Mouse (Mus musculus) CD4-positive naive resting alpha-beta T cell, adult 57 days (primary cell): ENCODE data around the gene Polr3c. TPM values are rescaled to one million over a fixed set of nuclear protein-coding genes. Genes with fewer than 3 reads are reported as not detected.

ENCODE experiments used
- total RNA-seq: library from RNA; stranded (reverse); gene quantifications from one replicate; pipeline ENCODE4 v1.2.4, GENCODE M21; 2023

Gene Polr3c
- total RNA-seq = 57.7 TPM

DNA sequence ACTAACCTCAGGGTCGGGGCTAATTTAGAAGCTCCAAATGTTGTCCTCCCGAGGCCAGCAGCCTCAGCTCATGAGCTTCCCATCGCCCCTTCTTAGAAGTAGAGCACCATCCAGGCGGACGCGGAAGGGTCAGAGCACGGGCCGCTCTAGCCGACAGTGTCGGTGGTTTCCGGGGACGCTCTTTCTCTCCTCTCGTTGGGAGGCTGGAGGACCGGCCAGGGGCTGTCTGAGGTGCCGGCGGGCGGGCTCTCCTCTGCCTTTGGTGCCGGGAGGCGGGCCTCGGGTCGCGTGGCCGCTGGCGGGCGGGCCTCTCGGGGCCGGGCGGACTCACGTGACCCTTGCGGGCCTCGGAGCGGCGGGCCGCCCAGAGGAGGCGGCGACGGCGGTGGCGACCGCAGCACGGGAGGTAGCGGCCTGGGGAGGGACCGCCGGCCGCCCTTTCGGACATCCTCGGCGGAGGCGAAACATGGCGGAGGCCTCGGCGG, at the start of gene Polr3c, which contains the start of gene Rnf115:
Gene Polr3c (minus strand): TSS at position 286 of the 485 bp plus-strand sequence.
Gene Rnf115 (plus strand): TSS at position 322 of the 485 bp plus-strand sequence.

DNA sequence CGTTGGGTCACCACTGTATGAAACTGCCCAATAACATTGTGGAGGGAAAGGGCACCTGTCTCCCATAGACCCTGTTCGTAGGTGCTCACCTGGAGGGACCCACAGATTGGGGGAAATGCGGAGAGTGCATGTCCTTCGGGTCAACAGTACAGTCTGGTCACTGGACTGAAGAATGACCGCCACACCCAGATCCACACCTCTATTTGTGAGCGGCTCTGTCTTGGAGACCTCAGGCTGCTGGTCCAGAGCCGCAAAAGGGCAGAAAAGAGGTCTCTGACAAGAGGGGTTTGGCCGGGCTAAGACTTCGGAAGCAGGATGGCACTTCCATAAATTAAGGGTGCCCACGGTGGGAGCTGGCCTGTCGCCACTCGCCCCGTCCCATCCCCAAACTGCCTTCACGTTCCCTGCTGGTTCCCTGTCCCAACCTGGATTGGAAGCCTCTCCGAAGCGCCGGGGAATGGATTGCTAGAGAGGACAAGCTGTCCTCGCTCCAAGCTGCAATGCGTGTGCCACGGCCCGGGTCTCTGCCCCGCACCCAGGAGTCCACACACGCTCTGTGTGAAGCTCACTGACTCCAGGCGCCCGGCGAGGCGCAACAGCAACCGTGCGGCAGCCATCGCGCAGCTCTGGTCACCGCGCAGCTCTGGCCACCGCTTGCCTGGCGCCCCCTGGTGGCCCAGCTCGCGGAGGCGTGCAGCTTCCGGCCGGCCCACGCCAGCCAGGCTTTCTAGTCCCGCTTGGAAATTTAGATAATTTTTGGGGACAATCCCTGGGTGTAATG, 19.3 kb downstream of the Polr3c start, which contains the start of gene Nudt17:
Gene Nudt17 (minus strand): TSS at position 660 of the 781 bp plus-strand sequence.

DNA sequence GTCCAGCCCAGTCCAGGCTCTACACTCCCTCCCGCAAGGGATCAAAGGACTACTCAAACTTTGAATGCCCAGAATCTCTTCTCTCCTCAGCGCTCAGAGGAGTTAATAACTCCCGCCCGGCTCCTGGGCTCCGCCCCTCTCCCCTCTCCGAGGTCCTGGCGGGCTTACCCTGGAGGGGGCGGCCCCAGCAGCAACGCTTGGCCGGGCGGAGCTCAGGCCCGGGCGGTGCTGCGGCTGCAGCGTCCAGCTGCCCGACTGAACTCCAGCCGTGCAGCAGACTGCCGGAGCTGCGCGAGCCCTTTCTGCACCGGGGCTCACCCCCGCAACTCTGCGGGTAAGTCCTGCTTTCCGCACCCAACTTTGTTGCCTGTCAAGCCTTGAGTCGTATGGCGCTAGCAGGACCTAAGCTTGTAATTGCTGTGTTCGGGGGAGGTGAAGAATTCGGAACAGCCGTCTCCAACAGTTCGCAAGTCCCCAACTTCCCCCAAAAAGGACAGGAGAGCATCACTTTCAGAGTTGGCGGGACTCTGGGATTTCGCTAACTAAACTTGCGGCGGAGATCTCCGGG, 31.1 kb downstream of the Polr3c start, which contains the start of gene Pias3:
Gene Pias3 (plus strand): TSS at position 187 of the 568 bp plus-strand sequence.

DNA sequence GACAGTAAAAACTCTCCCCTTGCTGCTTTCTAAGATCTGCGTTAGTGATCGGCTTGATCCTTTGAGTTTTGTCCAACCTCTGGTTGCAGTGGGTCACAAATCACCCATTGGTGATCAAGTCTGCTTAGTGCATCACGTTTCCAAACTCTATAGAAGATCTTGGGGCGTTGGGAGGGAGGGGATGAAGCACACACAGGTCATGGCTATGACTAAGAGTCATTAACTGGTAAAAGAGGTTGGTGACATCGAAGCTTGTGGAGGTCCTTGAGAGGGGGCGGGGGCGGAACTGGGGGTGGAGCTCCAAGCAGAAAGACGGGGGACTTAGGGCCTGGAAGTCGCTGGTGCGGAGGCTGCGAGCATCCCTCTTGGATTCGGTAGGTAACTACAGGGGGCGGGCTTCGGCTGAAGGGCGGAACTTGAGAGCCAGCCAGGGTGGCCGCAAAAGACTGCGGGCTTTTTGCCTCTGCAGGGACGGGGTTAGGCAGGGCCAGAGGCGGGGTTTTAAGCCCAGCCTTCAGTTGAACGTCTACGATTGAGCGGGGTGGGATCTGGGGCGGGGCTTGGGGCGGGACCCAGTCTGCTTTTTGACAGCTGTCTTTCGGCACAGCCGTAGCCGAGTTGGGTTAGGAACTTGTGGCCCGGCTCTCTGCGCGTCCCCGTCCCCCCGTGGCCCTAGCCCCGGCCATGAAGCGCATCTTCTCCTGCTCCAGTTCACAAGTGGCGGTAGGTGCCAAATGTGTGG, 57.5 kb downstream of the Polr3c start, which contains the start of gene Ankrd35:
Gene Ankrd35 (plus strand): TSS at position 405 of the 742 bp plus-strand sequence.

Other genes with a start within 250 kb of the Polr3c start
- not detected for gene Hfe2, start 202.5 kb downstream of the Polr3c start, total RNA-seq
- 861 TPM for gene Txnip, start 169.7 kb downstream of the Polr3c start, total RNA-seq
- not detected for gene Gm16253, start 150.6 kb downstream of the Polr3c start, total RNA-seq
- gene Polr3gl, start 133.4 kb downstream of the Polr3c start, total RNA-seq = 41.5 TPM
- not detected for gene Ankrd34a, start 131.0 kb downstream of the Polr3c start, total RNA-seq
- 0.38 TPM for gene Lix1l, start 126.5 kb downstream of the Polr3c start, total RNA-seq
- gene Rbm8a, start 97.7 kb downstream of the Polr3c start, total RNA-seq = 82.5 TPM
- gene Pex11b, start 92.3 kb downstream of the Polr3c start, total RNA-seq = 25.9 TPM
- 0.35 TPM for gene Gm42957, start 92.2 kb downstream of the Polr3c start, total RNA-seq
- 3.5 TPM for gene Itga10, start 82.0 kb downstream of the Polr3c start, total RNA-seq
- not detected for gene Ankrd35, start 57.5 kb downstream of the Polr3c start, total RNA-seq
- gene Pias3, start 31.2 kb downstream of the Polr3c start, total RNA-seq = 20.1 TPM
- 1.0 TPM for gene Nudt17, start 19.1 kb downstream of the Polr3c start, total RNA-seq
- 48.1 TPM for gene Rnf115, start within 50 bp of the Polr3c start, total RNA-seq
- gene Pdzk1, start 101.7 kb upstream of the Polr3c start, total RNA-seq = not detected
- 10.5 TPM for gene Cd160, start 101.7 kb upstream of the Polr3c start, total RNA-seq
- not detected for gene Gja5, start 177.1 kb upstream of the Polr3c start, total RNA-seq
- 26.7 TPM for gene Gpr89, start 177.7 kb upstream of the Polr3c start, total RNA-seq
- not detected for gene Gja8, start 198.4 kb upstream of the Polr3c start, total RNA-seq